Mouse (Mus musculus) induced T-regulatory cell, adult 2 months (primary cell): ENCODE results near the gene Dazap1.

Experiments used
- DNase-seq: peaks from one replicate; pipeline ENCODE4 v3.0.0-alpha.2; 2012; ENCODE audit warnings: low read depth

Gene Dazap1

DNA sequence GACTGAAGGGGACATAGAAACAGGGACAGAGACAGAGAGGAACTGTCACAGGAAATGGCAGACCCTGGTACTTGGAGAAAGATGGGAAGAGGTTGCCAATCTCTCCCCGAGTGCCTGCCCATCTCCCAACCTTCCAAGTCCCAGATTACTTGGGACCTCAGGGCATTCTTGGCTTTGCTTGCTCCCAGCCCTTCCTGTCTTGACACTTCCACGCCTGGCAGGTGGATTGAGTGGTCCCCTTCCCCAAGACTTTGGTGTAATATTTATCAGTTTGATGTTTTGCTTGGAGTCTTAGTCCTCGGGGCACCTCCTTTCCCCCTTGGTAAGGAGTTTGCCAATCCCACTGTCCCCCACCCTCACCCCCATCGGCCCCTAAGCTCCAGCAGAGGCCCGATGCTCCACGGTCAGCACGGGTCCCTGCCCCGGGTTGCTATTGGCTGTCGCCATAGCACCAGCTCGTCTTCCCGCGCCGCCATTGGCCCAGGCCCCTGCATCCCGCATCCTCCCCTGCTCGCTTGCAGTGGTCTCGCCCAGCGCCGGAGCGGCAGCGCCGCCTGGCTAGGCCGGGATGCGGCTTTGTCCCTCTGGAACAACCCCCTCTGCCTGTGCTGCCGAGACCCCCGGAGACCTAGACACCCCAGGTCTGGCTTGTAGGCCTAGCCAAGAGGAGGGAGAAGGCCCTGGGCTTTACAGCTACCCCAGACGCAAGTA lies 37.4 kb downstream of the Dazap1 start:
- no peak for DNase-seq

DNA sequence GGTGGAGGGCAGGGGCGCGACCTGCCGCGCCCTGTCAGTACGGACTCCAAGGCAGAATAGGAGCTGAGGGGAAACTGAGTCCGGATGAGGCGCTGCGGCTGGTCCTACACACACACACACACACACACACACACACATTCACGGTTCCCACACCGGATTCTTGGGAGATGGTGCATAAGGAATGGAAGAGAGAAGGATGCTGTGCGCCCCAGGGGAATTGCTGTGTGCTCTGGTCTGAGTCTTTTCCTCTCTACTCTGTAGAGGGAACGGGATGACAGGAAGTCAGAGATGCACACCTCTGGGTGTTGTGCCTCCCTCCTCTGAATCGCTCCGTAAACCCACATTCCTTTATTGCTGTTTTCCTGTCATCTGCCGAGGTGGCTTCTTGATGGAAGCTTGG lies 38.0 kb downstream of the Dazap1 start:
- no peak for DNase-seq

DNA sequence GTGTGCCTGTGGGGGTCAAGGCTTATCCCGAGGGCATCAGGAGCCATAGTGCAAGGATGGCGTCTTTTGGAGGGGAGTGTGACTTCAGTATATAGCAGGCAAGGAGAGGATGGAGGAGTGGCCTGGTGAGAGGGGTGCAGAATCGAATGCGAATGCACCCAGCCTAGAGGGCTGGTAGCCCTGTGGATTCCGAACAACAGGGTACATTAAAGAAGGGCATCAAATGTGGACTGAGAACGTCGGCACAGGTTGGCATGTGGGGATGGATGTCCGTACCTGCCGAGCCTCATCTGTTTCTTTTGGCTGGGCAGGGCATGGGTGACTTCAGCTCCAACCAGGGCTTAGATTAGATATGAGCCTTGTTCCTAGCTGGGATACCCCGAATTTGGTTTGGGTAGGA lies 38.5 kb downstream of the Dazap1 start:
- DNase-seq = no peak

DNA sequence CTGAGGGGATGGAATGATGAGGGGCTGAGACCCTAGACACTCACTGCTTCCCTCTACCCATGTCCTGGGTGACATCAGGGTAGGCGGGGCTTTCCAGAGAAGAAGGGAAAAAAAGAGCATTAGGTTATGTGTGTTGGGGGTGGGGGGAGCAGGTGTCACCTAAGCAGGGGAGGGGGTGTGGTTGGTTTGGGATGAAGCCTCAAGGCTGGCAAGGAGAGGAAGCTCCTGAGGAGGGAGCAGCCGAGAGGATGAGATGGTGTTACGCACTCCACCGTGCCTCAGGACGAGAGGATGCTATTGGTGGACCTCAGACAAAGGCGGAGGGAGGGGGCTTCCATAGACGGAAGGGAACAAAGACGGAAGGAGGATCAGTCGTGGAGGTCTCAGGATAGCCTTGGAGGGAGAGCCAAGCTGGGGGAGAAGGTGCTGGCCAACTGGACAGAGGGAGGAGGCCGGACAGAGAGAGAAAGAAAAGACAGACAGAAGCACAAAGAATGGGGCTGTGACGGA lies 39.4 kb downstream of the Dazap1 start:
- no peak for DNase-seq

DNA sequence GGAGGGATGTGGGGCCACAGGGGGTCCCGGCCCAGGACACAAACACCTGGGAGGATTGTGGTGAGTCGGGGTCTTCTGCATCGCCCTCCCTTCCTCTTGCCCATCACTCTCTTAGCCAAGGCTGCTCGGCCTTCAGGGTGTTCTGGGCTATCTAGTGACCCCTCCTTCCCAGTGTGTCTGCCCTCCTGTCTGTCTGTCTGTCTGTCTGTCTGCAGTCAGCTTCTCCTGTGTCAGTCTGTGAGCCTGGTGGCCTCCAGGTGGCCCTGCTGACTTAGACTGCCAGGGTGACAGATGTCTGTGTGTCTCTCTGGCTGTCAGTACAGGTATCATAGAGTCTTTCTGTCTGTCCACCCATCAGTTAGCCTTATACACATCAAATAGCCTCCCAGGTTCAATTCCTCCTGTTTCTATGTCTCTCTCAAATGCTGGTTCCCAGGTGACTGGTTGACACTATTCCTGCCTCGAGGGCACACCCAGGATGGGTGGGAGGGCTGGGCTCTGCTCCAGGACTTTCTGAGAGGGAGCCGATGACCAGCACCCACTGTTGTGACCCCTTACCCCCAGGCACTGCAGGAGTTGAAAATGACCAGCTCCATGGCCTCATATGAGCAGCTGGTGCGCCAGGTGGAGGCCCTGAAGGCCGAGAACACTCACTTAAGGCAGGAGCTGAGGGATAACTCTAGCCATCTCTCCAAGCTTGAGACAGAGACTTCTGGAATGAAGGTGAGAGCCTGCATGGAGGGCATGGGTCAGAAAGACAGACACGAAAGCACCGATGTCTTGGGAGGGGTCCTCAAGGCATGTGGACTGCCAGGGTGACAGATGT lies 40.2 kb downstream of the Dazap1 start:
- DNase-seq = no peak

DNA sequence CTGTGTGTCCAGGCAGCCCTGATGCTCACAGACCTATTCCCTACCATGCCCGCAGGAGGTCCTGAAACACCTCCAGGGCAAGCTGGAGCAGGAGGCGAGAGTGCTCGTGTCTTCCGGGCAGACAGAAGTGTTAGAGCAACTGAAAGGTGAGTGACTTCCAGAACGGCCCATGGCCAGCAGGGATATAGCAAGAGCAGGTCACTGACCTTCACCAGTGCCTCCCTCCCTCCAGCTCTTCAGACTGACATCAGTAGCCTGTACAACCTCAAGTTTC lies 40.7 kb downstream of the Dazap1 start:
- DNase-seq = no peak

DNA sequence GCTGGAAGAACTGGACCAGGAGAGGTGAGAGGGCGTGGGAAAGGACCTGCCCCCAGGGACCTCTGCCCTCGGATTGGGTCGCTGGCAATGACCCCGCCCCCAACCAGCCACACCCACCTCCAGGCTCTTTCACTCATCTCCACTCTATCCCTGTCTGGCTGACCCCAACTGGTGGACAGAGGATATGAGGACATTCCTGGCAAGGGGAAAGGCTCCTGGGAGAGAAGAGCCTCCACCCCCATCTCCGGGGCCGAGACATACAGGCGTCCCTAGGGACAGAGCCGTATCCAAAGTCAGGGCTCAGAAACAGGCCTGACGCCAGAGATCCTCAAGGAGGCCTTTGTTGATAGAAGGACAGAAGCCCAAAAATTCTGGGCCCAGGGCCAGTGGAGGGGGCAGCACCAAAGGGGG lies 41.2 kb downstream of the Dazap1 start:
- DNase-seq = no peak

DNA sequence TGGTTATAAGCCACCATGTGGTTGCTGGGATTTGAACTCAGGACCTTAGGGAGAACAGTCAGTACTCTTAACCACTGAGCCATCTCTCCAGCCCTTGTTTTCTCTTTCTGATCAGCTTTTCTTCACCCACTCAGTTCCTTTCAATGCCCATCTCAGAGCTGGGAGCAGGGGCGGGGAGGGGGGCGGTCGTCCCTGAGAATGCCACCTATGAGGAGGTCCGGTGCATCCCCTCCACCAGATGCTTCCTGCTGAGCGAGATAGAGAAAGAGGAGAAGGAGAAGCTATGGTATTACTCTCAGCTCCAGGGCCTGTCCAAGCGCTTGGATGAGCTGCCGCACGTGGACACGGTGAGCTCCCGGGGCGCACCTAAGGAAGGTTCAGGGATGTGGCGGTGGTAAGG lies 43.2 kb downstream of the Dazap1 start:
- no peak for DNase-seq

DNA sequence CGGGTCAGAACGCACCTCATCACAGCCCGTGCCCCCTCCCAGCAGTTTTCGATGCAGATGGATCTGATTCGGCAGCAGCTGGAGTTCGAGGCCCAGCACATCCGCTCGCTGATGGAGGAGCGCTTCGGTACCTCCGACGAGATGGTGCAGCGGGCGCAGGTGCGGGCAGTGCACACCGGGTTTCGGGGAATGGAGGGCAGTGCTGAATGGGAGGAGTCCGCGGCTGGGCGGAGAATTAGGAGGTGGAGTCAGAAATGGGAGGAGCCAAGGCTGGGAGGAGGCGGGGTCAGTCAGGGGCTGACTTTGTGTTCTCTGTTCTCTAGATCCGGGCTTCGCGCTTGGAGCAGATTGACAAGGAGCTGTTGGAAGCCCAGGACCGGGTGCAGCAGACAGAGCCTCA lies 43.6 kb downstream of the Dazap1 start:
- peak; percentile 86 for DNase-seq

DNA sequence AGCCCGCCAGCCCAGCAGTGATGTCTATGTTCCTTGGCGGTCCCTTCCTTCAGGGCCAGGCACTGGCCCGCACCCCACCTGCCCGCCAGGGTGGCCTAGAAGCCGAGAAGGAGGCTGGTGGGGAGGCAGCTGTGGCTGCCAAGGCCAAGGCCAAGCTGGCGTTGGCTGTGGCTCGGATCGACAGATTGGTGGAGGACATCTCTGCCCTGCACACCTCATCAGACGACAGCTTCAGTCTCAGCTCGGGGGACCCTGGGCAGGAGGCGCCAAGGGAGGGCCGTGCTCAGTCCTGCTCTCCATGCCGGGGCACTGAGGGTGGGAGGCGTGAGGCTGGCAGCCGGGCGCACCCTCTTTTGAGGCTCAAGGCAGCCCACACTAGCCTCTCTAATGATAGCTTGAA lies 50.3 kb downstream of the Dazap1 start:
- no peak for DNase-seq

DNA sequence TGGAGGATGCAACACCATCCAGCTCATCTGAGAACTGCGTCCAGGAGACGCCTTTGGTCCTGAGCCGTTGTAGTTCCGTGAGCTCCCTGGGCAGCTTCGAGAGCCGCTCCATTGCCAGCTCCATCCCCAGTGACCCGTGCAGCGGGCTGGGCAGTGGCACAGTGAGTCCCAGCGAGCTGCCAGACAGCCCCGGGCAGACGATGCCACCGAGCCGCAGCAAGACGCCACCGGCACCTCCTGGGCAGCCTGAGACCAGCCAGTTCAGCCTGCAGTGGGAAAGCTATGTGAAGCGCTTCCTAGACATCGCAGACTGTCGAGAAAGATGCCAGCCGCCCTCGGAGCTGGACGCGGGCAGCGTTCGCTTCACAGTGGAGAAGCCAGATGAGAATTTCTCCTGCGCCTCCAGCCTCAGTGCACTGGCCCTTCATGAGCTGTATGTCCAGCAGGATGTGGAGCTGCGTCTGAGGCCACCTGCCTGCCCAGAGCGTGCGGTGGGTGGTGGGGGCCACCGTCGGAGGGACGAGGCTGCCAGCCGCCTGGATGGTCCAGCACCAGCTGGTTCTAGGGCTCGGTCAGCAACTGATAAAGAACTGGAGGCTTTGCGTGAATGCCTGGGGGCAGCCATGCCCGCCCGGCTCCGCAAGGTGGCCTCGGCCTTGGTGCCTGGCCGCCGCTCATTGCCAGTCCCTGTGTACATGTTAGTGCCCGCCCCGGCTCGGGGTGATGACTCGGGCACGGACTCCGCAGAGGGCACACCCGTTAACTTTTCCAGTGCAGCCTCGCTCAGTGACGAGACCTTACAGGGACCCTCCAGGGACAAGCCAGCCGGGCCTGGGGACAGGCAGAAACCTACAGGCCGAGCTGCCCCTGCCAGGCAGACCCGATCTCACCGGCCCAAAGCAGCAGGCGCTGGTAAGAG lies 51.6 kb downstream of the Dazap1 start:
- DNase-seq = no peak

DNA sequence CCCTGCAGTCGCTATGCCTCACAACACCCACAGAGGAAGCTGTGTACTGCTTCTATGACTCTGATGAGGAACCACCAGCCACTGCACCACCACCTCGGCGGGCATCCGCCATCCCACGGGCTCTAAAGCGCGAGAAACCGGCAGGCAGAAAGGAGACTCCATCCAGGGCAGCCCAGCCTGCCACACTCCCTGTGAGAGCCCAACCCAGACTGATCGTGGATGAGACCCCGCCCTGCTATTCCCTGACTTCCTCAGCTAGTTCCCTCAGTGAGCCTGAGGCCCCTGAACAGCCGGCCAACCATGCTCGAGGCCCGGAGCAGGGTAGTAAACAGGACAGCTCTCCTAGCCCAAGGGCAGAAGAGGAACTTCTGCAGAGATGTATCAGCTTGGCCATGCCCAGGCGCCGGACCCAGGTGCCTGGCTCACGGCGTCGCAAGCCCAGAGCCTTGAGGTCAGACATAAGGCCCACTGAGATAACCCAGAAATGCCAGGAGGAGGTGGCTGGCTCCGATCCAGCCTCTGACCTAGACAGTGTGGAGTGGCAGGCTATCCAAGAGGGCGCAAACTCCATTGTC lies 52.4 kb downstream of the Dazap1 start:
- DNase-seq = no peak

DNA sequence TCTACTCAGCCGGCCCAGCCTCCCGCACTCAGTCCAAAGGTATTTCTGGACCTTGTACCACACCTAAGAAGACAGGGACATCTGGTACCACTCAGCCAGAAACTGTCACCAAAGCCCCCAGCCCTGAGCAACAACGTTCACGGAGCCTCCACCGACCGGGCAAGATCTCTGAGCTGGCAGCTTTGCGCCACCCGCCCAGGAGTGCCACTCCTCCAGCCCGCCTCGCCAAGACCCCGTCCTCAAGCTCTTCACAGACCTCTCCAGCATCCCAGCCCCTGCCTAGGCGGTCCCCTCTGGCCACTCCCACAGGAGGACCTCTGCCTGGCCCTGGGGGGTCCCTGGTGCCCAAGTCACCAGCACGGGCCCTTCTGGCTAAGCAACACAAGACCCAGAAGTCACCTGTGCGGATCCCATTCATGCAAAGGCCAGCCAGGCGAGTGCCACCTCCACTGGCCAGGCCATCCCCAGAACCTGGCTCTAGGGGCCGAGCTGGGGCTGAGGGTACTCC lies 53.3 kb downstream of the Dazap1 start:
- DNase-seq = no peak

DNA sequence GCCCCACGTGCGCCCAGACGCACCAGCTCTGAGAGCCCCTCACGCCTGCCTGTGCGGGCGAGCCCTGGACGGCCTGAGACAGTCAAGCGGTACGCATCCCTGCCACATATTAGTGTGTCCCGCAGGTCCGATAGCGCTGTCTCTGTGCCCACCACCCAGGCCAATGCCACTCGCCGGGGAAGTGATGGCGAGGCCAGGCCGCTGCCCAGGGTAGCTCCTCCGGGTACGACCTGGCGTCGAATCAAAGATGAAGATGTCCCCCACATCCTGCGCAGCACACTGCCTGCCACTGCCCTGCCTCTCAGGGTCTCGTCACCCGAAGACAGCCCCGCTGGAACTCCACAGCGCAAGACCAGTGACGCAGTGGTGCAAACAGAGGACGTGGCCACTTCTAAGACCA lies 54.0 kb downstream of the Dazap1 start:
- no peak for DNase-seq

DNA sequence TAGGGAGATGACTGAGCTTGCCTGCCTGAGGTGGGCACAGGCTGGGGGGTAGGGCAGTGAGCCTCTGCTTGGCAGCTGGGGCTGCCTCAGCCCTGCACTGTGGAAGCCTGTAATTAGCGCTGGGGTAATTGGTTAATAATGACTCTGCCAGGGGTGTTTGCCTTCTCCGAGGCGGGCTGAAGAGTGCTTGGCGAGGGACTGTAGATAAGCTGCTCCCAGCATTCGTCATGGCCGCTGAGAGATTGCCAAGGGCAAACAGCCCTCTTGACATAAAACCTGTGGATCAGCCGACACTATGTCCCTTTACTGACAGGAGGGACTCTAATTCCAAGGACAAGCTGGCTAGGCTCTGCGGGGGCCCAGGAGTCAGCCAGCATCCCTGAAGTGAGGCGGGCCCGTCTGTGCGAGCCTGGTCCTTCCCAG lies 55.1 kb downstream of the Dazap1 start:
- no peak for DNase-seq

DNA sequence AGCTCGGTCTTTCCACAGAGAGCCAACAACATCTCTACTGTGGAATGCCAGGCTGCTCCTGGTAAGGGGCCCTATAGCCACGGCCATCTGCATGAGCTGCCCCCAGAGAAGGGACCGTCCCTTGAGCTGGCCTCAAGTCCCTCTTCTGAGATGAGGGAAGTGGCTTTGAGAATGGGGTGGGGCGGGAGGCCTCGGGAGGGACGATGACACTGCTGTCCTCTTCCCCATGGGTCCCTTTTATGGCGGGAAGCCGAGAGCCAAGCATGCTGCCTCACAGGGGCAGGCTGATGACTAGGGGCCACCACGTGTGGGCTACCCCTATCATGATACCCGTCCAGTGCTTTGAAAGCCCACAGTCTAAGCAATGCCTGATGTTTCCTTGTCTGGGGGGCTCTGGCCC lies 55.7 kb downstream of the Dazap1 start:
- DNase-seq = no peak

DNA sequence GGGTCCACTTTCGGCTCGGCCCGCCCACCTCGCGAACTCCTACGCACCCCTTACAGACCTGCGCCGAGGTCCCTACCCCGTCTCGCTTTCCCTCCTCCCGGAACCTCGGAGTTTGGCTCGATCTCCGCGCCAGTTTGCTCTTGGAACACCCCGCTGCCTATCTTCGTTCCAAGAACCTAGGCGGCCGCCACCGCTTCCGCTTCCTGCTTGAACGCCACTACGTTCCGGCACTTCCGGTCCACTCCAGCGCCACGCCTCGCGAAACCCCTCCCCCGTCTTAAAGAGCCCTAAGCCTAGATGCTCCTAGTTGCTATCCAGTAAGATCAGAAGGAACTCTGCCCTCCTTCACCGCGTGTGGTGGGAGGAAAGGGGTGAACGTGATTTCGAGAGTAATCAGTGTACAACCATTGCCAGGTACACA lies 59.1 kb downstream of the Dazap1 start, which contains the start of gene 2310011J03Rik:
Gene 2310011J03Rik (minus strand): TSS at position 198 of the 421 bp plus-strand sequence.
- DNase-seq = peak; percentile 97

DNA sequence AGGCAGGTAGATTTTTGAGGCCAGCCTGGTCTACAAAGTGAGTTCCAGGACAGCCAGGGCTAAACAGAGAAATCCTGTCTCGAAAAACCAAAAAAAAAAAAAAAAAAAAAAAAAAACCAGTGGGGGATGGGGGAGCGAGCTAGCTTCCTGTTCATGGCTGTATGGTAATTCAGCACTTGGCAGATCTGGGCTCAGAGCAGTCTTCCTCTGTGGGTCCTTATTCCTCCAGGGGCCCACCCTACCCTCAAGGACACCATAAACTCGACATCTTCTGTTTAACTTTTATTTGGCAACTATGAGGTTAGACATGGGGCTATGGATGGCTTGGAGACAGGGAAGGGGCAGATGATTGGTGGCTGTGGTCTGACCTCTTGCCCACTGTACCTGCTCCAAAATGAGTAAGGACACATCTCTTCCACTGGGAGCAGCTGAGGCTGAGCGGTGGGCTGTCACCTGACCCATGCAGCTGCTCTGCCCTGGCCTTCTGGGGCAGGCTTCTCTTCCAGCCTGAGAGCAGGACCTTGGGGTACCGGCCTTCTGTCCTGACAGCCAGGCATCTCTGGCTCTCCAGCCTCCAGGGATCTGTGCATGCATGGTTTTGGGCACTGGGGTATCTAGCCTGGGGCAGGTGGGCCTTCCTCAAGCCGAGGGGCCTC lies 59.9 kb downstream of the Dazap1 start:
- peak; percentile 80 for DNase-seq

DNA sequence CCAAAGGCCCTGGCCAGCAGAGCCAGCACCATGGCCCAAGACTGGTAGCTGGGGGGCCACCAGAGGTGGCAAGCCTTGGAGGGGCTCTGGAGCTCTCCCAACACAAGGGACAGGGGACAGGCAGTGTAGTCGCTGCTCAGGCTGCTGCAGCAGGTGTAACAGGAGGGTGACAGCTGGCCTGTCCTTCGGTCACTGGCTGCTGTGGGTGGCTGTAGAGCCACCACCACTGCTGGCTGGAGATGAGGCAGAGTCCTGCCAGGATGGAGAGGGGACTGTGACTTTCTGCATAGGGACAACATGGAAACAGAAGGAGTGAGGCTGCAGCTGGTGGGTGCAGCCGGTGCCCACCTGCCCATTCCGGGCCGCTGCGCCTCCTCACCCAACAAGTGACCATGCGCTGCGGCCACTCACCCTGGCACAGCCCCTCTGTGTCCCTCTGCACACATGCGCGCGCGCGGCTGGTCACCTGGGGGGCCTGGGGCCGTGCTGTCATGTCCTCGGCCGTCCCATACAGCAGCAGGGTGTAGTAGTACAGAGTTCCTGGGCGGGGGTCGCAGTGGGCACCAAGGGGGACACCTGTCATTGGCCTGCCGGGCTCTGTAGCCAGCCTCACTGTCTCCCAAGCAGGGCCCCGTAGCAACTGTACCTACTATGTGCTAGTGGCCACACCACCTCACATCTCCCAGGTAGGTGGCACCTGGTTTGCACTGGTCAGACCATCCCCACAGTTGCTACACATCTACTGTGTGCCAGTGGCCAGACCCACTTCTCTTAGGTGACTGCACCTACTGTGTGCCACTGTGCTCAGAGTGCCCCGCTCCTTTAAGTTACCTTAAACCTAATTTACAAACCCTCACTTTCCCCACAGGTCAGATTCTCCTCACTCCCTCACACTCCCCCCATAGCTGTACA lies 60.6 kb downstream of the Dazap1 start:
- DNase-seq = no peak

DNA sequence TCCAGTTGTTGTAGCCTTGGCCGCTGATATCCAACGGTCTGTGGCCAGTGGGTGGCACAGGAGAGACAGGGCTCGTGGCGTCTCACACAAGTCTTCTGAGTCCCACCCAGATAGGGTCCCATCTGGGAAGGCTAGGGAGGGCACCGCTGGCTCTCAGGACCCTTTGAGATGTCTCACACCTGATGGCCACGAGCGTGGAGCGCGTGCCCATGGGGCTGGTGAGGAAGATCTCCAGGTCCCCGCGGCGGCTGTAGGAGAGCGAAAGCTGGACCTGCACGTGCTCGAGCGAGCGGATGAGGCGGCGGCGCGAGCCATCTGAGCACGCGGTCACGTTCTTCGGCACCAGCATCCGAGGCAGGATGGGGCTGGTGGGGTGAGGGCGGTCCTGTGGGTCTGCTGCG lies 61.5 kb downstream of the Dazap1 start:
- peak; percentile 76 for DNase-seq
